ENCODE assay signal across 8 mouse cellular contexts in genomic region chr2:13544193-13544824, GRCm38 (mm10). TPM values are rescaled to one million over a fixed set of nuclear protein-coding genes. Genes with fewer than 3 reads are reported as not detected.
A peak's percentile ranks its signal among the peaks of the same experiment; 100 is the strongest.
DNase-seq lines count a peak whose midpoint lies in the region.

TSS of gene Trdmt1 (minus strand) at chr2:13544668.

- no peaks in the 10 kb centered on the region for H3K27me3 ChIP-seq in megakaryocyte, embryonic 14.5 days (replicated peaks)

- DNase-seq in adrenal gland, adult (ENCODE audit: inconsistent age in 2 of 2, low spot score in 1 of 2), result peak; percentile 88 to 97
- peak; percentile 96 for DNase-seq in embryo, embryonic 10 days (ENCODE audit: low spot score)
- DNase-seq in gastrocnemius, postnatal 10 days, result peak; percentile 78
- peak; percentile 95 for DNase-seq in induced T-regulatory cell, adult 2 months (ENCODE audit: low read depth)
- peak; percentile 46 to 78 for DNase-seq in left cerebral cortex, adult 9 months (ENCODE audit: low spot score in 2 of 2)
- peak; percentile 72 to 84 for DNase-seq in right cerebral cortex, adult 2 months (ENCODE audit: low spot score in 2 of 2)
- peak; percentile 15 for DNase-seq in urinary bladder, postnatal 10 days (ENCODE audit: low spot score)

- no peaks in the 10 kb centered on the region for H3K36me3 ChIP-seq in megakaryocyte, embryonic 14.5 days (replicated peaks; ENCODE audit: low read length)

- H3K4me1 ChIP-seq in megakaryocyte, embryonic 14.5 days, result peaks cover 56% of the 10 kb centered on the region

- H3K4me3 ChIP-seq in megakaryocyte, embryonic 14.5 days (replicated peaks), result peak within 1 kb of the TSS; percentile 98

- no peaks in the 10 kb centered on the region for H3K9me3 ChIP-seq in megakaryocyte, embryonic 14.5 days

RNA-seq across cellular contexts. Expression of gene Trdmt1, which starts in this region (rescaled TPM):
- total RNA-seq in gastrocnemius, postnatal 10 days (2021), result 1 to 10 TPM; 4.2 to 7.6 TPM
- polyA plus RNA-seq in megakaryocyte, embryonic 14.5 days (2012; ENCODE audit: insufficient read depth, low replicate concordance), result 0.82 TPM in 1 of 2 replicates, not detected in the other

Comparison
In these comparisons a context has a peak if more than half of its experiments do, and no peak if none do; other contexts are left out.
1. Peak in every context shown above with its lines: DNase-seq and H3K4me3 ChIP-seq.
2. DNase-seq: peak in every context shown above with its lines; median percentile 96 in embryo, embryonic 10 days; 95 in induced T-regulatory cell, adult 2 months; 92 in adrenal gland, adult; 78 in gastrocnemius, postnatal 10 days; 78 in right cerebral cortex, adult 2 months; 62 in left cerebral cortex, adult 9 months; 15 in urinary bladder, postnatal 10 days.